Mouse (Mus musculus): ENCODE results near the gene Zbtb8b. TPM values are rescaled to one million over a fixed set of nuclear protein-coding genes. Genes with fewer than 3 reads are reported as not detected.
A peak's percentile ranks its signal among the peaks of the same experiment; 100 is the strongest.
"Not testable (repeated sequence)": the region's sequence is repeated elsewhere in the genome, so short reads cannot be mapped to it uniquely, and the experiment has no call there.

The Zbtb8b gene
- not detected in 2 replicates for total RNA-seq (2014; fragmentation: Nextera tagmentation)
- total RNA-seq (2017), result not detected in 2 replicates

- peak; percentile 20; the same call in 1 of the 2 replicates for ATAC-seq (replicated peaks; ENCODE audit: poor library complexity, severe bottlenecking)
These were observed at the start of gene Zbtb8b for GRCm38 (mm10) chr4:129440340-129441063. Gene Zbtb8b (minus strand): TSS chr4:129440853.

- no peak for ATAC-seq (replicated peaks; ENCODE audit: poor library complexity, severe bottlenecking)
These were observed 40.4 kb upstream of the Zbtb8b start for GRCm38 (mm10) chr4:129481090-129481489.

- no peak for ATAC-seq (replicated peaks; ENCODE audit: poor library complexity, severe bottlenecking)
These were observed 39.2 kb upstream of the Zbtb8b start for GRCm38 (mm10) chr4:129479863-129480262.

- ATAC-seq (replicated peaks; ENCODE audit: poor library complexity, severe bottlenecking), result no peak
These were observed 35.4 kb upstream of the Zbtb8b start for GRCm38 (mm10) chr4:129476047-129476446.

- ATAC-seq (replicated peaks; ENCODE audit: poor library complexity, severe bottlenecking), result no peak
These were observed 23.7 kb upstream of the Zbtb8b start for GRCm38 (mm10) chr4:129464286-129464815.

GRCm38 (mm10) chr4:129463097-129464059 is 22.7 kb upstream of the Zbtb8b start:
- no peak for ATAC-seq (replicated peaks; ENCODE audit: poor library complexity, severe bottlenecking)

- no peak for ATAC-seq (replicated peaks; ENCODE audit: poor library complexity, severe bottlenecking)
These were observed 21.5 kb upstream of the Zbtb8b start for GRCm38 (mm10) chr4:129462118-129462517.

GRCm38 (mm10) chr4:129461183-129461960 is 20.7 kb upstream of the Zbtb8b start, which contains the start of gene Bsdc1:
Gene Bsdc1 (plus strand): TSS chr4:129461581.
- ATAC-seq (replicated peaks; ENCODE audit: poor library complexity, severe bottlenecking), result peak; percentile 91

GRCm38 (mm10) chr4:129460827-129461182 is 20.2 kb upstream of the Zbtb8b start:
- peak; percentile 38 for ATAC-seq (replicated peaks; ENCODE audit: poor library complexity, severe bottlenecking)

- no peak for ATAC-seq (replicated peaks; ENCODE audit: poor library complexity, severe bottlenecking)
These were observed 19.1 kb upstream of the Zbtb8b start for GRCm38 (mm10) chr4:129459726-129460125.

- not testable (repeated sequence) for ATAC-seq (replicated peaks; ENCODE audit: poor library complexity, severe bottlenecking)
These were observed 16.7 kb upstream of the Zbtb8b start for GRCm38 (mm10) chr4:129457311-129457710.

- no peak for ATAC-seq (replicated peaks; ENCODE audit: poor library complexity, severe bottlenecking)
These were observed 15.5 kb upstream of the Zbtb8b start for GRCm38 (mm10) chr4:129456126-129456525.

- peak; percentile 96 for ATAC-seq (replicated peaks; ENCODE audit: poor library complexity, severe bottlenecking)
These were observed 14.6 kb upstream of the Zbtb8b start for GRCm38 (mm10) chr4:129455265-129455664.

- ATAC-seq (replicated peaks; ENCODE audit: poor library complexity, severe bottlenecking), result peak; percentile 82
These were observed 11.0 kb upstream of the Zbtb8b start for GRCm38 (mm10) chr4:129451471-129452169.

GRCm38 (mm10) chr4:129450851-129451250 is 10.2 kb upstream of the Zbtb8b start:
- no peak for ATAC-seq (replicated peaks; ENCODE audit: poor library complexity, severe bottlenecking)

- no peak for ATAC-seq (replicated peaks; ENCODE audit: poor library complexity, severe bottlenecking)
These were observed 8.1 kb upstream of the Zbtb8b start for GRCm38 (mm10) chr4:129448713-129449112.

GRCm38 (mm10) chr4:129447778-129448563 is 7.3 kb upstream of the Zbtb8b start:
- no peak for ATAC-seq (replicated peaks; ENCODE audit: poor library complexity, severe bottlenecking)

GRCm38 (mm10) chr4:129447360-129447759 is 6.7 kb upstream of the Zbtb8b start:
- ATAC-seq (replicated peaks; ENCODE audit: poor library complexity, severe bottlenecking), result no peak

GRCm38 (mm10) chr4:129441145-129441544 is 492 bp upstream of the Zbtb8b start:
- ATAC-seq (replicated peaks; ENCODE audit: poor library complexity, severe bottlenecking), result no peak

Data from granulocyte monocyte progenitor cell, adult 5-6 weeks (primary cell).